Mouse (Mus musculus): ENCODE results near the gene Lamb3. TPM values are rescaled to one million over a fixed set of nuclear protein-coding genes. Genes with fewer than 3 reads are reported as not detected.

Lamb3 gene
- polyA plus RNA-seq, 1 experiment from 2014 or later, result 0.28 TPM

DNA sequence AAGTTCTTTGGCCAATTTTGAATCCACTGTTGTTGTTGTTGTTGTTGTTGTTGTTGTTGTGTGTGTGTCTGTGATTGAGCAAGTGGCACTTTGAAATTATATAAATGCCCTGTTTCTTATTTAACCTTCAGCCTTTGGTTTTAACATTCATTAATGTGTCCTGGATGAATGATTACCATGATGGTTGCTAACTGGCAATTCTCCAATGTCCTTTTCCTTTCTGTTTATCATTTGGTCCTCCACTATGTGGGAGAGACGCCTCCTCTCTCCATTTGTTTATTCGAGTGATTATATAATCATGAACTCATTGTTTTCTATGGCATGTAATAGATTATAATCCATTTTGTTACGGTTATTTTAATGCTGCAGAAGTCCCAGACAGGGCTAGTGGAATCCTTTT, 23.0 kb downstream of the Lamb3 start:
- no peak overlapping the region for H3K4me2 ChIP-seq (ENCODE audit: low read depth, low read length, severe bottlenecking)
- H3K27me3 ChIP-seq (ENCODE audit: control insufficient read depth, insufficient read depth, low read length), result no peaks in the 10 kb centered on the region
- DNase-seq (ENCODE audit: low spot score) (no peak), ATAC-seq (replicated peaks; ENCODE audit: low FRiP score) (no peak)
- H3K4me1 ChIP-seq (replicated peaks; ENCODE audit: control insufficient read depth, insufficient read depth, low read length), result 0 out of 2 replicates have a peak, but pooled peaks cover under 1% of the 10 kb centered on the region
- 83% methylated on average over 3 of the region's 3 CpGs for WGBS
- no peaks in the 10 kb centered on the region for H3K36me3 ChIP-seq (ENCODE audit: control insufficient read depth, insufficient read depth, low read length)
- H3K27ac ChIP-seq (ENCODE audit: low read depth, low read length), result no peak overlapping the region
- H3K9ac ChIP-seq (ENCODE audit: low read length), result no peak overlapping the region
- no peaks in the 10 kb centered on the region for H3K9me3 ChIP-seq (ENCODE audit: control insufficient read depth, low read length)
- no peak overlapping the region for H3K4me3 ChIP-seq (ENCODE audit: low read depth, low read length)

- no peak for DNase-seq (ENCODE audit: low spot score)
- ATAC-seq (replicated peaks; ENCODE audit: low FRiP score), result no peak
- WGBS, result 74% methylated on average over 5 of the region's 5 CpGs
Measured at GRCm38 (mm10) chr1:193230935-193231334, 23.4 kb downstream of the Lamb3 start.

GRCm38 (mm10) chr1:193232732-193233131, 25.2 kb downstream of the Lamb3 start:
- H3K9me3 ChIP-seq (ENCODE audit: control insufficient read depth, low read length), result no peaks in the 10 kb centered on the region
- H3K9ac ChIP-seq (ENCODE audit: low read length), result no peak overlapping the region
- H3K27ac ChIP-seq (ENCODE audit: low read depth, low read length), result no peak overlapping the region
- no peaks in the 10 kb centered on the region for H3K27me3 ChIP-seq (ENCODE audit: control insufficient read depth, insufficient read depth, low read length)
- no peak for DNase-seq (ENCODE audit: low spot score)
- no peaks in the 10 kb centered on the region for H3K4me1 ChIP-seq (replicated peaks; ENCODE audit: control insufficient read depth, insufficient read depth, low read length)
- ATAC-seq (replicated peaks; ENCODE audit: low FRiP score), result no peak
- no peaks in the 10 kb centered on the region for H3K36me3 ChIP-seq (ENCODE audit: control insufficient read depth, insufficient read depth, low read length)
- H3K4me3 ChIP-seq (ENCODE audit: low read depth, low read length), result no peak overlapping the region
- H3K4me2 ChIP-seq (ENCODE audit: low read depth, low read length, severe bottlenecking), result no peak overlapping the region
- 86% methylated on average over 2 of the region's 2 CpGs for WGBS

More at GRCm38 (mm10) chr1:193230935-193231334, 23.4 kb downstream of the Lamb3 start:
- Histone ChIP-seq H3K27me3 (ENCODE audit: control insufficient read depth, insufficient read depth, low read length) (no peaks in the 10 kb centered on the region), H3K4me1 (replicated peaks; ENCODE audit: control insufficient read depth, insufficient read depth, low read length) (no peaks in the 10 kb centered on the region), H3K9me3 (ENCODE audit: control insufficient read depth, low read length) (no peaks in the 10 kb centered on the region), H3K36me3 (ENCODE audit: control insufficient read depth, insufficient read depth, low read length) (no peaks in the 10 kb centered on the region), H3K4me3 (ENCODE audit: low read depth, low read length) (no peak overlapping the region), H3K9ac (ENCODE audit: low read length) (no peak overlapping the region), H3K4me2 (ENCODE audit: low read depth, low read length, severe bottlenecking) (no peak overlapping the region), H3K27ac (ENCODE audit: low read depth, low read length) (no peak overlapping the region)

- Histone ChIP-seq H3K9me3 (ENCODE audit: control insufficient read depth, low read length) (no peaks in the 10 kb centered on the region), H3K4me3 (ENCODE audit: low read depth, low read length) (no peak overlapping the region), H3K36me3 (ENCODE audit: control insufficient read depth, insufficient read depth, low read length) (no peaks in the 10 kb centered on the region), H3K9ac (ENCODE audit: low read length) (no peak overlapping the region), H3K4me1 (replicated peaks; ENCODE audit: control insufficient read depth, insufficient read depth, low read length) (no peaks in the 10 kb centered on the region), H3K27me3 (ENCODE audit: control insufficient read depth, insufficient read depth, low read length) (no peaks in the 10 kb centered on the region), H3K27ac (ENCODE audit: low read depth, low read length) (no peak overlapping the region), H3K4me2 (ENCODE audit: low read depth, low read length, severe bottlenecking) (no peak overlapping the region)
- no peak for DNase-seq (ENCODE audit: low spot score)
- 94% methylated on average over 2 of the region's 2 CpGs for WGBS
- no peak for ATAC-seq (replicated peaks; ENCODE audit: low FRiP score)
Measured at GRCm38 (mm10) chr1:193234130-193234645, 26.7 kb downstream of the Lamb3 start.

- no peak overlapping the region for H3K4me3 ChIP-seq (ENCODE audit: low read depth, low read length)
- H3K4me2 ChIP-seq (ENCODE audit: low read depth, low read length, severe bottlenecking), result no peak overlapping the region
- H3K9ac ChIP-seq (ENCODE audit: low read length), result no peak overlapping the region
- H3K36me3 ChIP-seq (ENCODE audit: control insufficient read depth, insufficient read depth, low read length), result no peaks in the 10 kb centered on the region
- no peak overlapping the region for H3K27ac ChIP-seq (ENCODE audit: low read depth, low read length)
- 92% methylated on average over 7 of the region's 7 CpGs for WGBS
- H3K4me1 ChIP-seq (replicated peaks; ENCODE audit: control insufficient read depth, insufficient read depth, low read length), result no peaks in the 10 kb centered on the region
- H3K27me3 ChIP-seq (ENCODE audit: control insufficient read depth, insufficient read depth, low read length), result no peaks in the 10 kb centered on the region
- DNase-seq (ENCODE audit: low spot score) (no peak), ATAC-seq (replicated peaks; ENCODE audit: low FRiP score) (no peak)
- H3K9me3 ChIP-seq (ENCODE audit: control insufficient read depth, low read length), result no peaks in the 10 kb centered on the region
Measured at GRCm38 (mm10) chr1:193234930-193235329, 27.4 kb downstream of the Lamb3 start.

- no peak overlapping the region for H3K9ac ChIP-seq (ENCODE audit: low read length)
- DNase-seq (ENCODE audit: low spot score), result no peak
- H3K4me2 ChIP-seq (ENCODE audit: low read depth, low read length, severe bottlenecking), result no peak overlapping the region
- WGBS, result 79% methylated on average over 4 of the region's 4 CpGs
- ATAC-seq (replicated peaks; ENCODE audit: low FRiP score), result no peak
- H3K4me1 ChIP-seq (replicated peaks; ENCODE audit: control insufficient read depth, insufficient read depth, low read length), result no peaks in the 10 kb centered on the region; the same call in 1 of the 2 replicates
- no peak overlapping the region for H3K27ac ChIP-seq (ENCODE audit: low read depth, low read length)
- no peaks in the 10 kb centered on the region for H3K36me3 ChIP-seq (ENCODE audit: control insufficient read depth, insufficient read depth, low read length)
- no peaks in the 10 kb centered on the region for H3K27me3 ChIP-seq (ENCODE audit: control insufficient read depth, insufficient read depth, low read length)
- H3K4me3 ChIP-seq (ENCODE audit: low read depth, low read length), result no peak overlapping the region
- no peaks in the 10 kb centered on the region for H3K9me3 ChIP-seq (ENCODE audit: control insufficient read depth, low read length)
Measured at GRCm38 (mm10) chr1:193238426-193238825, 30.9 kb downstream of the Lamb3 start.

DNA sequence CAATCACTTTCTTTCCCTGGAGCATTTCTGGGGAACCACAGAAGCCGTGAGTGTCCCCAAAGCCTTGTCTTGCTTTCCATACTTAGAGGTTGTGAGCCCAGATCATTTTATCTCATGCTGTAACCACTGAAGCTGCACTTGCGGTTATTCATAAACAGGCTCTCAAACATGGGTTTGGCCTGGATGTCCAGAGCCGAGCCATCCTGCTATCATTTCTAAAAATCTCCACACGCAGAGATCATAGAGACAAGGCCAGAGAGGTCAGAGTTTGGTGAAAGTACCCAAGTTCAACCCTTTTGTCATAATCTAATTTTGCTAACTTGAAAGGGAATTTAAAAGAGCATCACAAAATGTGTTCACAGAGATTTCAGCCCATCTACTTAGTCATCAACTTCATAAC, 33.9 kb downstream of the Lamb3 start:
- H3K27me3 ChIP-seq (ENCODE audit: control insufficient read depth, insufficient read depth, low read length), result no peaks in the 10 kb centered on the region
- no peak for DNase-seq (ENCODE audit: low spot score)
- no peak for ATAC-seq (replicated peaks; ENCODE audit: low FRiP score)
- no peak overlapping the region for H3K4me2 ChIP-seq (ENCODE audit: low read depth, low read length, severe bottlenecking)
- WGBS, result 90% methylated on average over 4 of the region's 4 CpGs
- no peak overlapping the region for H3K27ac ChIP-seq (ENCODE audit: low read depth, low read length)
- no peak overlapping the region for H3K4me3 ChIP-seq (ENCODE audit: low read depth, low read length)
- H3K9ac ChIP-seq (ENCODE audit: low read length), result no peak overlapping the region
- H3K36me3 ChIP-seq (ENCODE audit: control insufficient read depth, insufficient read depth, low read length), result no peaks in the 10 kb centered on the region
- no peaks in the 10 kb centered on the region for H3K9me3 ChIP-seq (ENCODE audit: control insufficient read depth, low read length)
- H3K4me1 ChIP-seq (replicated peaks; ENCODE audit: control insufficient read depth, insufficient read depth, low read length), result no peaks in the 10 kb centered on the region; the same call in 1 of the 2 replicates

DNA sequence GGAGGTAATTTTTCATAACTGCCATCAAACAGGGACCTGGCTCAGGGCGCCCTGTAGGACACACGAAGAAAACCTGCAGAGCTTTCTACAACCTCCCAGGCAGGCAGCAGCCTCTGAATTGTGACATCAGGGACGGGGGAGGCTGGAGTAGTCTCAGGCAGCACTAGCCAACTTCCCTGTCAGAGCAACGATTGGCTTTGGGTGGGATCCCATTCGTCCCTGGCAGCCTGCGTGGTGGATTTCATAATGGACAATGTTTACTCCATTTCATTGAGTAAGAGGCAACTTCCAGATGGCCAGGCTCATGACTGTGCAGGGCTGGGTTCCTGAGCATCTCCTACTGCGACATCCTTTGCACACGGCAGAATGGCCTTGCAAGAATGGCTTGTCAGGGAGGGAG, 34.7 kb downstream of the Lamb3 start:
- 81% methylated on average over 8 of the region's 8 CpGs for WGBS
- no peaks in the 10 kb centered on the region for H3K9me3 ChIP-seq (ENCODE audit: control insufficient read depth, low read length)
- no peak for DNase-seq (ENCODE audit: low spot score)

DNA sequence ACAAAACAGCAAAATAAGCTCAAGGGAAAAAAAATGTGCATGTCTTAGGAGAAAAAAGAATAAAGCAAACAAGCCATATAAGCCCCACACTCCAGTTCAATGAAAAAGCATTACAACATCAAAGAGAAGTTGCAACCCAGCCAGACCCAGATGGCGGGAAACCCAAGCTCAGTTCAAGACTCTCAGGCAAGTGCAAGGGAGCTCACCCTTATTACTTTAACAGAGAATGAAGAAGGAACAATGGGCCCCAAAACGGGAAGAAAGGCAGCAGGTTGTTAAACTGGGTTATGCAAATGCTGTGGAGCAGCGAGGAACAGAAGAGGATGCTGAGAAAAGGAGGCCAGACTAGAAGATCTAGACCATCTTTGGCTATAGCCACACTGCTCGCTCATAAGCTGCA, 35.4 kb downstream of the Lamb3 start:
- DNase-seq (ENCODE audit: low spot score) (no peak), ATAC-seq (replicated peaks; ENCODE audit: low FRiP score) (no peak)
- Histone ChIP-seq H3K9me3 (ENCODE audit: control insufficient read depth, low read length) (no peaks in the 10 kb centered on the region), H3K27me3 (ENCODE audit: control insufficient read depth, insufficient read depth, low read length) (no peaks in the 10 kb centered on the region), H3K4me3 (ENCODE audit: low read depth, low read length) (no peak overlapping the region), H3K9ac (ENCODE audit: low read length) (no peak overlapping the region), H3K36me3 (ENCODE audit: control insufficient read depth, insufficient read depth, low read length) (no peaks in the 10 kb centered on the region), H3K27ac (ENCODE audit: low read depth, low read length) (no peak overlapping the region), H3K4me2 (ENCODE audit: low read depth, low read length, severe bottlenecking) (no peak overlapping the region), H3K4me1 (replicated peaks; ENCODE audit: control insufficient read depth, insufficient read depth, low read length) (no peaks in the 10 kb centered on the region; the same call in 1 of the 2 replicates)
- WGBS, result 61% methylated on average over 4 of the region's 4 CpGs

More for the DNA sequence above, 34.7 kb downstream of the Lamb3 start:
- ATAC-seq (replicated peaks; ENCODE audit: low FRiP score), result no peak
- Histone ChIP-seq H3K4me2 (ENCODE audit: low read depth, low read length, severe bottlenecking) (no peak overlapping the region), H3K36me3 (ENCODE audit: control insufficient read depth, insufficient read depth, low read length) (no peaks in the 10 kb centered on the region), H3K4me3 (ENCODE audit: low read depth, low read length) (no peak overlapping the region), H3K27me3 (ENCODE audit: control insufficient read depth, insufficient read depth, low read length) (no peaks in the 10 kb centered on the region), H3K9ac (ENCODE audit: low read length) (no peak overlapping the region), H3K27ac (ENCODE audit: low read depth, low read length) (no peak overlapping the region), H3K4me1 (replicated peaks; ENCODE audit: control insufficient read depth, insufficient read depth, low read length) (no peaks in the 10 kb centered on the region; the same call in 1 of the 2 replicates)
